Mouse (Mus musculus) lung, embryonic 15.5 days (tissue): ENCODE measurements at regions not wholly inside any gene's neighbourhood (a gene's known extent, or its start where the extent isn't known, plus 50 kb on each side); places are given as distances from the start of the nearest gene placed in this dataset.

ENCODE experiments used
- ATAC-seq: fragments of 200-750 bp; cut with Nextera tagmentation; 2 replicates; pipeline ENCODE4 v1.8.0; 2017; ENCODE audit warnings: moderate number of reproducible peaks, borderline replicate concordance; ENCODE audit not compliant: low FRiP score, low TSS enrichment; ENCODE audit errors: extremely low read depth
- H3K27ac ChIP-seq: fragments of 300-500 bp; sonication (generic); 2 replicates; pipeline ENCODE4 v1.5.1; 2015; ENCODE audit warnings: moderate library complexity, mild to moderate bottlenecking, inconsistent platforms
- H3K27me3 ChIP-seq: fragments of 300-500 bp; sonication (generic); 2 replicates; pipeline ENCODE4 v1.6.1; 2015; ENCODE audit warnings: inconsistent platforms
- H3K36me3 ChIP-seq: fragments of 300-500 bp; sonication (generic); 2 replicates; pipeline ENCODE4 v1.6.1; 2015; ENCODE audit warnings: inconsistent platforms
- H3K4me1 ChIP-seq: fragments of 300-500 bp; sonication (generic); 2 replicates; pipeline ENCODE4 v1.6.1; 2015; ENCODE audit warnings: inconsistent platforms
- H3K4me2 ChIP-seq: fragments of 300-500 bp; sonication (generic); 2 replicates; pipeline ENCODE4 v1.6.1; 2015; ENCODE audit warnings: inconsistent platforms, mild to moderate bottlenecking, moderate library complexity
- H3K4me3 ChIP-seq: fragments of 300-500 bp; sonication (generic); 2 replicates; pipeline ENCODE4 v1.5.1; 2015; ENCODE audit warnings: mild to moderate bottlenecking, inconsistent platforms
- H3K9ac ChIP-seq: fragments of 300-500 bp; sonication (generic); 2 replicates; pipeline ENCODE4 v1.6.1; 2015; ENCODE audit warnings: inconsistent platforms
- H3K9me3 ChIP-seq: fragments of 300-500 bp; sonication (generic); 2 replicates; pipeline ENCODE4 v1.6.1; 2016; ENCODE audit warnings: inconsistent platforms
- WGBS: fragments of 180-500 bp; shearing (Covaris S2); methylation state at CpG from one replicate; pipeline ENCODE4 v1.1.7; 2015; 5-methylcytosine and 5-hydroxymethylcytosine counted together

GRCm38 (mm10) chr1:187484821-187485220, 123.8 kb upstream of the Esrrg start:
- 62% methylated on average over 2 of the region's 2 CpGs for WGBS

GRCm38 (mm10) chr1:187487948-187488690, 120.5 kb upstream of the Esrrg start:
- WGBS, result 79% methylated on average over 13 of the region's 13 CpGs
- H3K9me3 ChIP-seq, result no peaks in the 10 kb centered on the region
- no peak overlapping the region for H3K4me2 ChIP-seq

More at GRCm38 (mm10) chr1:187484821-187485220, 123.8 kb upstream of the Esrrg start:
- no peak overlapping the region for H3K9ac ChIP-seq
- H3K27me3 ChIP-seq, result no peaks in the 10 kb centered on the region
- H3K9me3 ChIP-seq, result no peaks in the 10 kb centered on the region
- H3K27ac ChIP-seq, result no peak overlapping the region
- no peaks in the 10 kb centered on the region for H3K36me3 ChIP-seq
- no peaks in the 10 kb centered on the region for H3K4me1 ChIP-seq
- no peak for ATAC-seq
- H3K4me3 ChIP-seq, result no peak overlapping the region
- H3K4me2 ChIP-seq, result no peak overlapping the region

GRCm38 (mm10) chr1:187489452-187489851, 119.1 kb upstream of the Esrrg start:
- Histone ChIP-seq H3K4me1 (no peaks in the 10 kb centered on the region), H3K4me2 (no peak overlapping the region), H3K27me3 (no peaks in the 10 kb centered on the region), H3K9ac (no peak overlapping the region), H3K4me3 (no peak overlapping the region), H3K27ac (no peak overlapping the region), H3K36me3 (no peaks in the 10 kb centered on the region), H3K9me3 (no peaks in the 10 kb centered on the region)
- no peak for ATAC-seq
- 63% methylated on average over 3 of the region's 3 CpGs for WGBS

More at GRCm38 (mm10) chr1:187487948-187488690, 120.5 kb upstream of the Esrrg start:
- Histone ChIP-seq H3K4me1 (no peaks in the 10 kb centered on the region), H3K9ac (no peak overlapping the region), H3K27ac (no peak overlapping the region), H3K36me3 (no peaks in the 10 kb centered on the region), H3K4me3 (no peak overlapping the region), H3K27me3 (no peaks in the 10 kb centered on the region)
- ATAC-seq, result no peak

- no peak overlapping the region for H3K4me3 ChIP-seq
- no peaks in the 10 kb centered on the region for H3K27me3 ChIP-seq
- no peak overlapping the region for H3K27ac ChIP-seq
- H3K4me1 ChIP-seq, result no peaks in the 10 kb centered on the region
- no peaks in the 10 kb centered on the region for H3K9me3 ChIP-seq
- H3K9ac ChIP-seq, result no peak overlapping the region
- no peak for ATAC-seq
- H3K36me3 ChIP-seq, result no peaks in the 10 kb centered on the region
- WGBS, result 29% methylated on average over 9 of the region's 9 CpGs
- no peak overlapping the region for H3K4me2 ChIP-seq
Observed at GRCm38 (mm10) chr1:187505368-187505767, 103.2 kb upstream of the Esrrg start.

DNA sequence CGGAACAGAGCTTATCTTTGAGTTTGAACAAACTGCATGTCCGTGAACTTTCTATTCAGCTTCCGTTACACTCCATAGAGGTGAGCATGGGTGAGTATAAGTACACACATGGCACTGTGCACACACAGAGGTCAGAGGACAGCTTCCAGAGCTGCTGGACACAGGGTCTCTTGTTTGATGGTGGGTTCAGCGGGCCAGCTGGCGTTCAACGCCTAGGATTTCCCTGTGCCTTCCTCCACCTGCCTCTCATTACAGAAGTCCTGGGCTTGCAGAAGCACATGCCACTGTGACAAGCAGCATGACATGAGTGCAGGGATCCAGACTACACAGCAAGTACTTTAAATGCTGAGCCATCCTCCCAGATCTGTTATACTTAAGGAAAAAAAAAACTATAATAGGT, 101.4 kb upstream of the Esrrg start:
- Histone ChIP-seq H3K9ac (no peak overlapping the region), H3K4me3 (no peak overlapping the region), H3K4me2 (no peak overlapping the region), H3K36me3 (no peaks in the 10 kb centered on the region), H3K27me3 (no peaks in the 10 kb centered on the region), H3K27ac (no peak overlapping the region), H3K4me1 (no peaks in the 10 kb centered on the region), H3K9me3 (no peaks in the 10 kb centered on the region)
- ATAC-seq, result no peak
- WGBS, result 63% methylated on average over 6 of the region's 6 CpGs

DNA sequence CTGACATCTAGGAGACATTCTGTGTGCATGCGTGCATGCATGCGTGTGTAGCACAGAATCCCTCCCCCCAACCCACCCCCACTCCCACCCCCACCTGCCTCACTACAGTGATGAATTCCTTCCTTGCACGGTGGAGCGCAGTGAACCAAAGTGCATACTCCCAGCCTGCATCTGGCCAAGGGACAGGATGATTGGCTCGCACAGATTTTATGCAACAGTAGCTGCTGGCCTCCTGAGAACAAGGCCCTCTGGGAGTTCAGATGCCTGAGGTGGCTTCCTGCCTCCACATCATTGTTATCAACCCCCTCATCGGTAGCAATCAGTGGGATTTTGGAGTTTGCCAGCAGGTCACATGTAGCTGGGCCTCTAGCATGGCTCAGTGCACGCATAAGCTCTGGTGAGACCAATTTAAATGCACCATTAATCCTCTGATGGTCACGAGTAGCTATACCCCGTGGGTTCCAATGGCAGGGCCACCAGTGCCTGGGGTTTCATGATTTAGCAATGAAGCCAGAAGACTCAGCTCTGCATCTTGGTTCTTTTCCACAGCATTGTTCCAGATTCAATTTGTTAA, 77.2 kb upstream of the Esrrg start:
- ATAC-seq, result no peak
- H3K27ac ChIP-seq, result no peak overlapping the region

GRCm38 (mm10) chr1:187536263-187536662, 72.3 kb upstream of the Esrrg start:
- WGBS, result 65% methylated on average over 5 of the region's 5 CpGs
- no peaks in the 10 kb centered on the region for H3K36me3 ChIP-seq
- H3K4me3 ChIP-seq, result no peak overlapping the region
- no peak overlapping the region for H3K4me2 ChIP-seq
- ATAC-seq, result no peak
- no peaks in the 10 kb centered on the region for H3K4me1 ChIP-seq
- no peak overlapping the region for H3K9ac ChIP-seq
- H3K27ac ChIP-seq, result no peak overlapping the region
- no peaks in the 10 kb centered on the region for H3K27me3 ChIP-seq
- no peaks in the 10 kb centered on the region for H3K9me3 ChIP-seq

More for the DNA sequence above, 77.2 kb upstream of the Esrrg start:
- 89% methylated on average over 9 of the region's 9 CpGs for WGBS
- H3K9me3 ChIP-seq, result no peaks in the 10 kb centered on the region
- no peak overlapping the region for H3K4me2 ChIP-seq
- no peak overlapping the region for H3K9ac ChIP-seq
- no peaks in the 10 kb centered on the region for H3K36me3 ChIP-seq
- H3K4me3 ChIP-seq, result no peak overlapping the region
- H3K27me3 ChIP-seq, result no peaks in the 10 kb centered on the region
- no peaks in the 10 kb centered on the region for H3K4me1 ChIP-seq

- Histone ChIP-seq H3K27me3 (no peaks in the 10 kb centered on the region), H3K4me3 (no peak overlapping the region), H3K36me3 (no peaks in the 10 kb centered on the region), H3K4me1 (no peaks in the 10 kb centered on the region), H3K27ac (no peak overlapping the region), H3K9me3 (no peaks in the 10 kb centered on the region), H3K9ac (no peak overlapping the region), H3K4me2 (no peak overlapping the region)
- 82% methylated on average over 3 of the region's 3 CpGs for WGBS
- no peak for ATAC-seq
Observed at GRCm38 (mm10) chr1:187556718-187557117, 51.9 kb upstream of the Esrrg start.
